Mouse (Mus musculus): ENCODE measurements around the gene Dut. TPM values are rescaled to one million over a fixed set of nuclear protein-coding genes. Genes with fewer than 3 reads are reported as not detected.
A peak's percentile ranks its signal among the peaks of the same experiment; 100 is the strongest.

Dut gene
- 69.1 and 74.1 TPM in 2 replicates for polyA plus RNA-seq (2014; fragmentation: Nextera tagmentation; extraction: Ambion mirVana)

GRCm38 (mm10) chr2:125247108-125247961 is at the start of gene Dut:
Dut (plus strand) TSS chr2:125247190.
- peak; percentile 99 for ATAC-seq (ENCODE audit: low read depth)
- peaks cover 9% of the 10 kb centered on the region; the same call in 1 of the 2 replicates for H3K4me1 ChIP-seq (ENCODE audit: control insufficient read depth, insufficient read depth, low read length)
- peak within 1 kb of the TSS; percentile 63 for H3K4me2 ChIP-seq (ENCODE audit: low read depth, low read length)
- under 1% methylated on average over 89 of the region's 96 CpGs for WGBS
- H3K36me3 ChIP-seq (ENCODE audit: control insufficient read depth, insufficient read depth, low read length), result no peaks in the 10 kb centered on the region
- peak within 1 kb of the TSS; percentile 60 for H3K4me3 ChIP-seq (ENCODE audit: low read depth, low read length)
- peak within 1 kb of the TSS; percentile 86 for H3K27ac ChIP-seq (ENCODE audit: low read depth, low read length)
- peak within 1 kb of the TSS; percentile 75 for H3K9ac ChIP-seq (replicated peaks; ENCODE audit: low read depth, low read length)
- H3K27me3 ChIP-seq (ENCODE audit: control insufficient read depth, insufficient read depth, low read length), result no peaks in the 10 kb centered on the region
- no peaks in the 10 kb centered on the region for H3K9me3 ChIP-seq (ENCODE audit: control insufficient read depth, low read length)

- 46% methylated on average over 14 of the region's 14 CpGs for WGBS
- no peaks in the 10 kb centered on the region for H3K36me3 ChIP-seq (ENCODE audit: control insufficient read depth, insufficient read depth, low read length)
- H3K9me3 ChIP-seq (ENCODE audit: control insufficient read depth, low read length), result no peaks in the 10 kb centered on the region
- H3K9ac ChIP-seq (replicated peaks; ENCODE audit: low read depth, low read length), result no peak overlapping the region
- peak; percentile 88 for ATAC-seq (ENCODE audit: low read depth)
- H3K4me3 ChIP-seq (ENCODE audit: low read depth, low read length), result no peak overlapping the region
- H3K27ac ChIP-seq (ENCODE audit: low read depth, low read length), result no peak overlapping the region
- H3K4me1 ChIP-seq (ENCODE audit: control insufficient read depth, insufficient read depth, low read length), result no peaks in the 10 kb centered on the region
- H3K4me2 ChIP-seq (ENCODE audit: low read depth, low read length), result no peak overlapping the region
- H3K27me3 ChIP-seq (ENCODE audit: control insufficient read depth, insufficient read depth, low read length), result no peaks in the 10 kb centered on the region
Measured at GRCm38 (mm10) chr2:125208894-125209596, 37.9 kb upstream of the Dut start.

- H3K4me2 ChIP-seq (ENCODE audit: low read depth, low read length), result no peak overlapping the region
- H3K9me3 ChIP-seq (ENCODE audit: control insufficient read depth, low read length), result no peaks in the 10 kb centered on the region
- no peak overlapping the region for H3K4me3 ChIP-seq (ENCODE audit: low read depth, low read length)
- WGBS, result 66% methylated on average over 10 of the region's 10 CpGs
- H3K27ac ChIP-seq (ENCODE audit: low read depth, low read length), result no peak overlapping the region
- H3K36me3 ChIP-seq (ENCODE audit: control insufficient read depth, insufficient read depth, low read length), result no peaks in the 10 kb centered on the region
- no peaks in the 10 kb centered on the region for H3K4me1 ChIP-seq (ENCODE audit: control insufficient read depth, insufficient read depth, low read length)
- no peak for ATAC-seq (ENCODE audit: low read depth)
- H3K27me3 ChIP-seq (ENCODE audit: control insufficient read depth, insufficient read depth, low read length), result no peaks in the 10 kb centered on the region
- H3K9ac ChIP-seq (replicated peaks; ENCODE audit: low read depth, low read length), result no peak overlapping the region
Measured at GRCm38 (mm10) chr2:125211831-125212510, 35.0 kb upstream of the Dut start.

GRCm38 (mm10) chr2:125214592-125214991 is 32.4 kb upstream of the Dut start:
- WGBS, result 4% methylated on average over 3 of the region's 3 CpGs
- no peaks in the 10 kb centered on the region for H3K9me3 ChIP-seq (ENCODE audit: control insufficient read depth, low read length)
- no peak overlapping the region for H3K4me2 ChIP-seq (ENCODE audit: low read depth, low read length)
- H3K4me3 ChIP-seq (ENCODE audit: low read depth, low read length), result no peak overlapping the region
- no peaks in the 10 kb centered on the region for H3K36me3 ChIP-seq (ENCODE audit: control insufficient read depth, insufficient read depth, low read length)
- no peaks in the 10 kb centered on the region for H3K27me3 ChIP-seq (ENCODE audit: control insufficient read depth, insufficient read depth, low read length)
- no peak overlapping the region for H3K9ac ChIP-seq (replicated peaks; ENCODE audit: low read depth, low read length)
- no peak overlapping the region for H3K27ac ChIP-seq (ENCODE audit: low read depth, low read length)
- no peak; the same call in 1 of the 2 replicates for ATAC-seq (ENCODE audit: low read depth)
- H3K4me1 ChIP-seq (ENCODE audit: control insufficient read depth, insufficient read depth, low read length), result no peaks in the 10 kb centered on the region

GRCm38 (mm10) chr2:125217286-125217685 is 29.7 kb upstream of the Dut start:
- H3K27ac ChIP-seq (ENCODE audit: low read depth, low read length), result no peak overlapping the region
- H3K4me1 ChIP-seq (ENCODE audit: control insufficient read depth, insufficient read depth, low read length), result no peaks in the 10 kb centered on the region
- no peak overlapping the region for H3K4me2 ChIP-seq (ENCODE audit: low read depth, low read length)
- 70% methylated on average over 6 of the region's 6 CpGs for WGBS
- no peak overlapping the region for H3K4me3 ChIP-seq (ENCODE audit: low read depth, low read length)
- no peak for ATAC-seq (ENCODE audit: low read depth)
- H3K27me3 ChIP-seq (ENCODE audit: control insufficient read depth, insufficient read depth, low read length), result no peaks in the 10 kb centered on the region
- H3K9ac ChIP-seq (replicated peaks; ENCODE audit: low read depth, low read length), result no peak overlapping the region
- no peaks in the 10 kb centered on the region for H3K9me3 ChIP-seq (ENCODE audit: control insufficient read depth, low read length)
- no peaks in the 10 kb centered on the region for H3K36me3 ChIP-seq (ENCODE audit: control insufficient read depth, insufficient read depth, low read length)

GRCm38 (mm10) chr2:125218566-125218965 is 28.4 kb upstream of the Dut start:
- no peaks in the 10 kb centered on the region for H3K9me3 ChIP-seq (ENCODE audit: control insufficient read depth, low read length)
- no peak for ATAC-seq (ENCODE audit: low read depth)

GRCm38 (mm10) chr2:125219268-125219667 is 27.7 kb upstream of the Dut start:
- H3K4me3 ChIP-seq (ENCODE audit: low read depth, low read length), result no peak overlapping the region
- no peak overlapping the region for H3K4me2 ChIP-seq (ENCODE audit: low read depth, low read length)
- 89% methylated on average over 3 of the region's 3 CpGs for WGBS
- no peaks in the 10 kb centered on the region for H3K9me3 ChIP-seq (ENCODE audit: control insufficient read depth, low read length)
- H3K27me3 ChIP-seq (ENCODE audit: control insufficient read depth, insufficient read depth, low read length), result no peaks in the 10 kb centered on the region
- no peaks in the 10 kb centered on the region for H3K36me3 ChIP-seq (ENCODE audit: control insufficient read depth, insufficient read depth, low read length)
- no peak for ATAC-seq (ENCODE audit: low read depth)
- H3K4me1 ChIP-seq (ENCODE audit: control insufficient read depth, insufficient read depth, low read length), result no peaks in the 10 kb centered on the region
- H3K9ac ChIP-seq (replicated peaks; ENCODE audit: low read depth, low read length), result no peak overlapping the region
- H3K27ac ChIP-seq (ENCODE audit: low read depth, low read length), result no peak overlapping the region

More at GRCm38 (mm10) chr2:125218566-125218965, 28.4 kb upstream of the Dut start:
- Histone ChIP-seq H3K9ac (replicated peaks; ENCODE audit: low read depth, low read length) (no peak overlapping the region), H3K36me3 (ENCODE audit: control insufficient read depth, insufficient read depth, low read length) (no peaks in the 10 kb centered on the region), H3K4me2 (ENCODE audit: low read depth, low read length) (no peak overlapping the region), H3K4me1 (ENCODE audit: control insufficient read depth, insufficient read depth, low read length) (no peaks in the 10 kb centered on the region), H3K4me3 (ENCODE audit: low read depth, low read length) (no peak overlapping the region), H3K27ac (ENCODE audit: low read depth, low read length) (no peak overlapping the region), H3K27me3 (ENCODE audit: control insufficient read depth, insufficient read depth, low read length) (no peaks in the 10 kb centered on the region)
- WGBS, result 91% methylated on average over 1 of the region's 1 CpGs

- Histone ChIP-seq H3K9ac (replicated peaks; ENCODE audit: low read depth, low read length) (no peak overlapping the region), H3K36me3 (ENCODE audit: control insufficient read depth, insufficient read depth, low read length) (no peaks in the 10 kb centered on the region)
- ATAC-seq (ENCODE audit: low read depth), result no peak
Measured at GRCm38 (mm10) chr2:125221673-125222072, 25.3 kb upstream of the Dut start.

More at GRCm38 (mm10) chr2:125221673-125222072, 25.3 kb upstream of the Dut start:
- Histone ChIP-seq H3K27me3 (ENCODE audit: control insufficient read depth, insufficient read depth, low read length) (no peaks in the 10 kb centered on the region), H3K9me3 (ENCODE audit: control insufficient read depth, low read length) (no peaks in the 10 kb centered on the region), H3K4me1 (ENCODE audit: control insufficient read depth, insufficient read depth, low read length) (no peaks in the 10 kb centered on the region), H3K27ac (ENCODE audit: low read depth, low read length) (no peak overlapping the region), H3K4me2 (ENCODE audit: low read depth, low read length) (no peak overlapping the region), H3K4me3 (ENCODE audit: low read depth, low read length) (no peak overlapping the region)
- 86% methylated on average over 1 of the region's 1 CpGs for WGBS
